Mouse (Mus musculus) midbrain, embryonic 12.5 days (tissue): ENCODE measurements around the gene Numbl. TPM values are rescaled to one million over a fixed set of nuclear protein-coding genes. Genes with fewer than 3 reads are reported as not detected.

Experiments used
- ATAC-seq: fragments of 200-750 bp; cut with Nextera tagmentation; 2 replicates; pipeline ENCODE4 v1.8.0; 2017; ENCODE audit warnings: low read depth, moderate TSS enrichment, moderate library complexity; ENCODE audit not compliant: low FRiP score
- H3K27ac ChIP-seq: fragments of 300-500 bp; sonication (generic); replicated peaks from 2 replicates; pipeline ENCODE4 v1.5.1; 2016; ENCODE audit warnings: mild to moderate bottlenecking
- H3K27me3 ChIP-seq: fragments of 300-500 bp; sonication (generic); 2 replicates; pipeline ENCODE4 v1.6.1; 2016; ENCODE audit warnings: mild to moderate bottlenecking
- H3K36me3 ChIP-seq: fragments of 300-500 bp; sonication (generic); 2 replicates; pipeline ENCODE4 v1.6.1; 2016
- H3K4me1 ChIP-seq: fragments of 300-500 bp; sonication (generic); 2 replicates; pipeline ENCODE4 v1.6.1; 2016
- H3K4me2 ChIP-seq: fragments of 300-500 bp; sonication (generic); replicated peaks from 2 replicates; pipeline ENCODE4 v1.6.1; 2016; ENCODE audit warnings: mild to moderate bottlenecking, moderate library complexity
- H3K4me3 ChIP-seq: fragments of 300-500 bp; sonication (generic); 2 replicates; pipeline ENCODE4 v1.5.1; 2016; ENCODE audit warnings: mild to moderate bottlenecking
- H3K9ac ChIP-seq: fragments of 300-500 bp; sonication (generic); replicated peaks from 2 replicates; pipeline ENCODE4 v1.6.1; 2016; ENCODE audit warnings: mild to moderate bottlenecking, moderate library complexity
- H3K9me3 ChIP-seq: fragments of 300-500 bp; sonication (generic); 2 replicates; pipeline ENCODE4 v1.6.1; 2016; ENCODE audit warnings: mild to moderate bottlenecking
- WGBS: fragments of 180-500 bp; shearing (Covaris S2); methylation state at CpG from one replicate; pipeline ENCODE4 v1.1.7; 2016; 5-methylcytosine and 5-hydroxymethylcytosine counted together
- polyA plus RNA-seq: library from polyadenylated mRNA; unstranded; fragments of >200 nt; fragmentation: Nextera tagmentation; extraction: Ambion mirVana; gene quantifications from 2 replicates; pipeline ENCODE4 v1.2.1, GENCODE M21; 2016

Numbl gene
- polyA plus RNA-seq, 1 experiment from 2014 or later = 61.2 TPM

DNA sequence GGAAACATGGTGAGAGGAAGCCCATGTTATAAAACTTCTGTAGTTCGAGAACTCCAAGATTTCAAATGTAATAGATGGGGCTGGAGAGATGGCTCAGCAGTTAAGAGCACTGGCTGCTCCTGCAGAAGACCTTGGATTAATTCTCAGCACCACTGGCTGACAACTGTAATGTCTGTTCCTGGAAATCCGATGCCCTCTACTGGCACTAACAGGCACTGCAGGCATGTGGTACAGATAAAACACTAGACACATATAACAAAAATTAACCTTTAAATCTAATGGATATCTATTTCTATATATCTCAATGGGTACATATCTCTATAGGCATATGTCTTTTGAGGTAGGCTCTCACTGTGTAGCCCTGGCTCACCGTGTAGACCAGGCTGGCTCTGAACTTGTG lies 56.2 kb downstream of the Numbl start:
- H3K9ac ChIP-seq = no peak overlapping the region
- 92% methylated on average over 3 of the region's 3 CpGs for WGBS
- H3K4me1 ChIP-seq = peaks cover 12% of the 10 kb centered on the region
- no peak overlapping the region for H3K4me2 ChIP-seq
- no peak for ATAC-seq
- no peak overlapping the region for H3K27ac ChIP-seq
- H3K36me3 ChIP-seq = peaks cover 6% of the 10 kb centered on the region; the same call in 1 of the 2 replicates
- H3K4me3 ChIP-seq = no peak overlapping the region
- peaks cover 11% of the 10 kb centered on the region for H3K9me3 ChIP-seq
- H3K27me3 ChIP-seq = peaks cover 16% of the 10 kb centered on the region

GRCm38 (mm10) chr7:27315958-27316357 lies 57.7 kb downstream of the Numbl start:
- Histone ChIP-seq H3K27me3 (peaks cover 4% of the 10 kb centered on the region), H3K36me3 (peaks cover 6% of the 10 kb centered on the region; the same call in 1 of the 2 replicates), H3K4me3 (no peak overlapping the region), H3K4me2 (no peak overlapping the region), H3K9me3 (peaks cover 11% of the 10 kb centered on the region), H3K27ac (no peak overlapping the region), H3K9ac (no peak overlapping the region), H3K4me1 (peaks cover 8% of the 10 kb centered on the region; the same call in 1 of the 2 replicates)
- ATAC-seq = peak; percentile 58; the same call in 1 of the 2 replicates
- WGBS = 35% methylated on average over 7 of the region's 7 CpGs

- Histone ChIP-seq H3K4me1 (peaks cover 8% of the 10 kb centered on the region; the same call in 1 of the 2 replicates), H3K4me3 (no peak overlapping the region), H3K9me3 (0 out of 2 replicates have a peak, but pooled peaks cover 2% of the 10 kb centered on the region), H3K9ac (no peak overlapping the region), H3K27me3 (peaks cover 26% of the 10 kb centered on the region), H3K36me3 (peaks cover 1% of the 10 kb centered on the region; the same call in 1 of the 2 replicates), H3K4me2 (no peak overlapping the region), H3K27ac (no peak overlapping the region)
- no peak for ATAC-seq
- 93% methylated on average over 22 of the region's 22 CpGs for WGBS
Measured at GRCm38 (mm10) chr7:27319411-27319810, 61.2 kb downstream of the Numbl start.

GRCm38 (mm10) chr7:27322291-27322690 lies 64.1 kb downstream of the Numbl start:
- Histone ChIP-seq H3K4me2 (no peak overlapping the region), H3K9ac (no peak overlapping the region), H3K9me3 (no peaks in the 10 kb centered on the region), H3K27me3 (peaks cover 55% of the 10 kb centered on the region), H3K36me3 (no peaks in the 10 kb centered on the region), H3K4me3 (no peak overlapping the region), H3K27ac (no peak overlapping the region), H3K4me1 (peaks cover 17% of the 10 kb centered on the region)
- ATAC-seq = no peak
- 16% methylated on average over 13 of the region's 13 CpGs for WGBS

GRCm38 (mm10) chr7:27323001-27323400 lies 64.8 kb downstream of the Numbl start:
- no peak overlapping the region for H3K4me3 ChIP-seq
- no peak overlapping the region for H3K4me2 ChIP-seq
- peaks cover 17% of the 10 kb centered on the region for H3K4me1 ChIP-seq
- H3K27me3 ChIP-seq = peaks cover 62% of the 10 kb centered on the region
- H3K9me3 ChIP-seq = no peaks in the 10 kb centered on the region
- no peak overlapping the region for H3K27ac ChIP-seq
- 87% methylated on average over 5 of the region's 5 CpGs for whole genome bisulfite sequencing
- no peak overlapping the region for H3K9ac ChIP-seq
- H3K36me3 ChIP-seq = no peaks in the 10 kb centered on the region
- ATAC-seq = no peak

- Histone ChIP-seq H3K27me3 (peaks cover 74% of the 10 kb centered on the region), H3K9me3 (no peaks in the 10 kb centered on the region), H3K36me3 (no peaks in the 10 kb centered on the region), H3K4me3 (no peak overlapping the region), H3K4me1 (peaks cover 19% of the 10 kb centered on the region), H3K9ac (no peak overlapping the region), H3K27ac (no peak overlapping the region), H3K4me2 (no peak overlapping the region)
- WGBS = 97% methylated on average over 11 of the region's 11 CpGs
- no peak for ATAC-seq
Measured at GRCm38 (mm10) chr7:27324161-27324560, 65.9 kb downstream of the Numbl start.

DNA sequence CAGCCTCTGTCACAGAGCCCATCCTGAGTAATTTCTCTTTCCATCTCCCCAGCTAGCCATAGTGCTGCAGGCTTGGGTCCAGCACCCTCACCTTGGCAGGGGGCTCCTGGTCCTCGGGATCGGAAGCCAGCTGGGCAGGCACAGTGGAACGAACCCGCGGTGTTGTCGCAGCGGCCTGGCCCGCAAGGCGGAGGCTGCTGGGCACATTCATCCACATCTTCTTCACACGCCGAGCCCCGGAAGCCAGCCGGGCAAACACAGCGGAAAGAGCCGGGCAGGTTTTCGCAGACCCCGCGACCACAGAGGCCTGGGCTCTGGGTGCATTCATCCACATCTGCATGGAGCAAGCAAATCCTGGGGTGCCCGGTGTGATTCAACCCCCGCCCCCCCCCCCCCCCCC lies 66.7 kb downstream of the Numbl start:
- H3K4me1 ChIP-seq = peaks cover 24% of the 10 kb centered on the region
- H3K9ac ChIP-seq = no peak overlapping the region
- H3K9me3 ChIP-seq = no peaks in the 10 kb centered on the region
- H3K27me3 ChIP-seq = peaks cover 81% of the 10 kb centered on the region
- H3K4me3 ChIP-seq = no peak overlapping the region
- H3K27ac ChIP-seq = no peak overlapping the region
- no peak overlapping the region for H3K4me2 ChIP-seq
- no peaks in the 10 kb centered on the region for H3K36me3 ChIP-seq
- 47% methylated on average over 19 of the region's 20 CpGs for WGBS
- ATAC-seq = no peak

GRCm38 (mm10) chr7:27325697-27326096 lies 67.5 kb downstream of the Numbl start:
- Histone ChIP-seq H3K4me2 (peak overlapping the region; percentile 38), H3K27ac (no peak overlapping the region), H3K4me1 (peaks cover 26% of the 10 kb centered on the region), H3K9me3 (no peaks in the 10 kb centered on the region), H3K4me3 (peak overlapping the region; percentile 24), H3K9ac (no peak overlapping the region; the same call in 1 of the 2 replicates), H3K27me3 (peaks cover 89% of the 10 kb centered on the region), H3K36me3 (no peaks in the 10 kb centered on the region)
- WGBS = under 1% methylated on average over 24 of the region's 24 CpGs
- peak; percentile 38; the same call in 1 of the 2 replicates for ATAC-seq

GRCm38 (mm10) chr7:27326101-27326880 lies 68.1 kb downstream of the Numbl start:
- Histone ChIP-seq H3K4me3 (no peak overlapping the region), H3K27me3 (peaks cover 95% of the 10 kb centered on the region), H3K27ac (no peak overlapping the region), H3K36me3 (no peaks in the 10 kb centered on the region), H3K4me2 (peak overlapping the region; percentile 38), H3K9me3 (no peaks in the 10 kb centered on the region), H3K9ac (no peak overlapping the region), H3K4me1 (peaks cover 32% of the 10 kb centered on the region)
- no peak for ATAC-seq
- 27% methylated on average over 34 of the region's 34 CpGs for WGBS

GRCm38 (mm10) chr7:27327500-27327899 lies 69.3 kb downstream of the Numbl start:
- no peaks in the 10 kb centered on the region for H3K9me3 ChIP-seq
- 91% methylated on average over 8 of the region's 8 CpGs for WGBS
- no peak for ATAC-seq
- H3K4me3 ChIP-seq = no peak overlapping the region
- no peaks in the 10 kb centered on the region for H3K36me3 ChIP-seq
- H3K27me3 ChIP-seq = peaks cover 100% of the 10 kb centered on the region
- H3K9ac ChIP-seq = no peak overlapping the region
- no peak overlapping the region for H3K27ac ChIP-seq
- H3K4me1 ChIP-seq = peaks cover 32% of the 10 kb centered on the region
- no peak overlapping the region for H3K4me2 ChIP-seq

DNA sequence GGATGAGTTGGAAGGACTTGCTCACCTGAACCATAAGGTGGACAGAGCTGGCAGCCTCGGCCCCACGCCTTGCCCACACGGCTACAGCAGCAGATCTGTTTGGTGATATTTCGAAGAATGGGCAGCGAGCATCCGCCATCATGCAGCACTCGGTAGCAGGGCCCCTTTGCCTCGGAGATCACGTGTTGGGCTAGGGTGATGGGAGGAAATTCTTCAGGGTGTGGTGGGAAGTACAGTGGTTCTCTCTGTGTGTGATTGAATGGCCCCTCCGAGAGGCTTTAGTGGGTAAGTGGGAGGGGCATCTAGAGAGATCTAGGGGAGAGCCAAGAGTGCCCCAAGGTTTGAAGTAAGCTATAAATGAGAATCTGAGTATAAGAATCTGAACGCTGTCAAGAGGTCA lies 69.9 kb downstream of the Numbl start:
- no peaks in the 10 kb centered on the region for H3K9me3 ChIP-seq
- 85% methylated on average over 11 of the region's 11 CpGs for WGBS

GRCm38 (mm10) chr7:27328648-27329047 lies 70.4 kb downstream of the Numbl start:
- Histone ChIP-seq H3K27ac (no peak overlapping the region), H3K9ac (no peak overlapping the region), H3K27me3 (peaks cover 100% of the 10 kb centered on the region), H3K4me2 (no peak overlapping the region), H3K4me3 (no peak overlapping the region), H3K36me3 (no peaks in the 10 kb centered on the region), H3K9me3 (no peaks in the 10 kb centered on the region), H3K4me1 (peaks cover 39% of the 10 kb centered on the region)
- no peak for ATAC-seq
- WGBS = 35% methylated on average over 16 of the region's 16 CpGs

More for the DNA sequence above, 69.9 kb downstream of the Numbl start:
- peaks cover 36% of the 10 kb centered on the region for H3K4me1 ChIP-seq
- no peaks in the 10 kb centered on the region for H3K36me3 ChIP-seq
- H3K4me3 ChIP-seq = no peak overlapping the region
- H3K4me2 ChIP-seq = no peak overlapping the region
- no peak overlapping the region for H3K27ac ChIP-seq
- H3K9ac ChIP-seq = no peak overlapping the region
- H3K27me3 ChIP-seq = peaks cover 100% of the 10 kb centered on the region
- no peak for ATAC-seq
